Mouse (Mus musculus) forebrain, embryonic 15.5 days (tissue): ENCODE measurements around the gene Auts2. TPM values are rescaled to one million over a fixed set of nuclear protein-coding genes. Genes with fewer than 3 reads are reported as not detected.

Experiments used
- ATAC-seq: fragments of 200-750 bp; cut with Nextera tagmentation; replicated peaks from 2 replicates; pipeline ENCODE4 v1.8.0; 2017; ENCODE audit warnings: mild to moderate bottlenecking, moderate TSS enrichment, moderate library complexity
- H3K27ac ChIP-seq: fragments of 300-500 bp; sonication (generic); replicated peaks from 2 replicates; pipeline ENCODE4 v1.5.1; 2015; ENCODE audit warnings: mild to moderate bottlenecking, inconsistent platforms
- H3K27me3 ChIP-seq: fragments of 300-500 bp; sonication (generic); 2 replicates; pipeline ENCODE4 v1.6.1; 2015; ENCODE audit warnings: inconsistent platforms
- H3K36me3 ChIP-seq: fragments of 300-500 bp; sonication (generic); 2 replicates; pipeline ENCODE4 v1.6.1; 2015; ENCODE audit warnings: mild to moderate bottlenecking, inconsistent platforms
- H3K4me1 ChIP-seq: fragments of 300-500 bp; sonication (generic); 2 replicates; pipeline ENCODE4 v1.6.1; 2015; ENCODE audit warnings: inconsistent platforms
- H3K4me2 ChIP-seq: fragments of 300-500 bp; sonication (generic); replicated peaks from 2 replicates; pipeline ENCODE4 v1.6.1; 2015; ENCODE audit warnings: mild to moderate bottlenecking, inconsistent platforms
- H3K4me3 ChIP-seq: fragments of 300-500 bp; sonication (generic); 2 replicates; pipeline ENCODE4 v1.5.1; 2015; ENCODE audit warnings: mild to moderate bottlenecking, inconsistent platforms
- H3K9ac ChIP-seq: fragments of 300-500 bp; sonication (generic); replicated peaks from 2 replicates; pipeline ENCODE4 v1.6.1; 2015; ENCODE audit warnings: mild to moderate bottlenecking, inconsistent platforms
- H3K9me3 ChIP-seq: fragments of 300-500 bp; sonication (generic); 2 replicates; pipeline ENCODE4 v1.6.1; 2016; ENCODE audit warnings: inconsistent platforms
- WGBS: fragments of 180-500 bp; shearing (Covaris S2); methylation state at CpG from one replicate; pipeline ENCODE4 v1.1.7; 2015; ENCODE audit warnings: mixed read lengths; 5-methylcytosine and 5-hydroxymethylcytosine counted together
- polyA plus RNA-seq: library from polyadenylated mRNA; unstranded; fragments of >200 nt; fragmentation: Nextera tagmentation; extraction: Ambion mirVana; gene quantifications from 2 replicates; pipeline ENCODE4 v1.2.1, GENCODE M21; 2015

Auts2 gene
- polyA plus RNA-seq, 1 experiment from 2014 or later: 94.3 TPM

DNA sequence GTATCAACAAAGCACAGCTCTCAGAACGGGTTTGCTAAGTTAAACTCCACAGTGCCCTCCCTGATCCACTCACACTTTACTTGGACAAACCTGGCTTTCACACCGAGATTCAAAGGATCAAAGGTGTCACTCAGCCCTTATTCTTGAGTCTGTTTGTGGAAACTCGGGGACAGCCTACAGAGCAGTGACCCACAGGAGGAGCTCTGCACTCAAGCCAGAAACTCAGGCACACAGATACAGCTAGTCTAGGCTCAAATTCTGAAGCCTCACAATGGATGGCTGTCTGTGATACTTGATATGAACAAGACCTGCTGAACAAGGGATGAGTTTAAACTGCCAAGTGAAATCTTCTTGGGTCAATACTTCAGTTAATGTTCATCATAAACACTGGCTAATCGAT is 104.7 kb downstream of the Auts2 start:
- H3K27me3 ChIP-seq: no peaks in the 10 kb centered on the region
- WGBS: 36% methylated on average over 4 of the region's 4 CpGs

DNA sequence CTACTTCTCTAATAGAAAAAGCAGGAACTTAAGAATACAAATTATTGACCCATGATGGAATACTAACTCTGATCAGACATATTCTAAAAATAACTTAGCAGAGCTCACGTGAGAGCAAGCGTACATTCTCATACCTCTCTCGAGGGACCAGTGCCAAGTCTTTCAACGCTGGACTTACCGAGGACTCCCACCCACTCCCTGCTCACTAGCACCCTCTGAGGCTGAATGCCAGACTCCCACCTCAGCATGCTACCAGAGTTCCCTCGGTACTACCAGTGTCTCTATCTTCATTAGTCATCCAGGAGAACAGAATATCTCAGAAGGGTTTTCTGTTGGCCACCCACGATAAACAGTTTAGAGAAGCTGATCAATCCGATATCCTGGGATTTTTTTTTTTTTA is 105.2 kb downstream of the Auts2 start:
- no peaks in the 10 kb centered on the region for H3K36me3 ChIP-seq
- H3K9ac ChIP-seq: no peak overlapping the region
- no peaks in the 10 kb centered on the region for H3K27me3 ChIP-seq
- no peak overlapping the region for H3K4me2 ChIP-seq
- no peaks in the 10 kb centered on the region for H3K9me3 ChIP-seq
- WGBS: 42% methylated on average over 8 of the region's 8 CpGs
- ATAC-seq: no peak
- H3K27ac ChIP-seq: no peak overlapping the region
- H3K4me1 ChIP-seq: peaks cover 79% of the 10 kb centered on the region
- no peak overlapping the region for H3K4me3 ChIP-seq

More for the DNA sequence above, 104.7 kb downstream of the Auts2 start:
- no peak for ATAC-seq
- H3K36me3 ChIP-seq: no peaks in the 10 kb centered on the region
- no peak overlapping the region for H3K4me3 ChIP-seq
- peaks cover 78% of the 10 kb centered on the region for H3K4me1 ChIP-seq
- no peak overlapping the region for H3K27ac ChIP-seq
- no peak overlapping the region for H3K4me2 ChIP-seq
- no peak overlapping the region for H3K9ac ChIP-seq
- H3K9me3 ChIP-seq: no peaks in the 10 kb centered on the region

DNA sequence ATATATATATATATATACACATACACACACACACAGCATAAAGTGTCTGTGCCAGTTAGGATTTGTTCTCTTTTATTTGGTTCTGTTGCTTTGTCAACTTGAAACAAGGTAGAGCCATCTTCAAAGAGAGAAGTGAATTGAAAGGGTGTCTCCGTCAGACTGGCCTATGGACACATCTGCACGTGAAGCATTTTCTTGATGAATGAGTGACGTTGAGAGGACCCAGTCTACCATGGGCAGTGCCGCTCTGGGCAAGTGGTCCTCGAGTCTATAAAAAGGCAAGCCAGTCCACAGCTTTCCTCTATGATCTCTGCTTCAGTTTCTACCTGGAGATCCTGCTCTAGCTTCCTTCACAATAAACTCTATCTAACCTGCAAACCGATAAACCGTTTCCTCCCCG is 105.7 kb downstream of the Auts2 start:
- H3K4me1 ChIP-seq: peaks cover 77% of the 10 kb centered on the region
- H3K4me2 ChIP-seq: no peak overlapping the region
- H3K9me3 ChIP-seq: no peaks in the 10 kb centered on the region
- H3K27ac ChIP-seq: no peak overlapping the region
- WGBS: 86% methylated on average over 8 of the region's 8 CpGs
- no peak overlapping the region for H3K9ac ChIP-seq
- no peak for ATAC-seq
- H3K36me3 ChIP-seq: no peaks in the 10 kb centered on the region
- H3K27me3 ChIP-seq: no peaks in the 10 kb centered on the region
- no peak overlapping the region for H3K4me3 ChIP-seq

DNA sequence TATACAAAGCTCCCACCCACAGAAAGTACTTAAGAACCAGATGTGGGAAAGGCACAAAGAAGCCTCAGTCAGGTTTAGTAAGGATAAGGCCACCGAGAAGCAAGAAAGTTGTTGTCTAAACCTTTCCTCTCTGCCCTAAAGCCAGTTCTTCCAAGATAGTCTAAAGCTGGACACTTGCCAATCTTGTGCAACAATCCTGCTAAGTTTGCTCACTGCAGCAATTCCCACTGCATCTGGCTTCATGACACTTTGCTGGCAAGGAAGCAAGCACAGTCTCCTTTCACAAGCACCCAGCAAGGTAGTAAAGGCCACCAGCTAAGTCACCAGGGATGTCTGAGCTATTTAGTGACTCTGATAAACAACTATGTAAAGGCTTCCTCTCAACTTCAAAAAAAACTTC is 106.2 kb downstream of the Auts2 start:
- Histone ChIP-seq H3K4me2 (no peak overlapping the region), H3K36me3 (no peaks in the 10 kb centered on the region), H3K4me3 (no peak overlapping the region), H3K4me1 (peaks cover 75% of the 10 kb centered on the region), H3K9me3 (no peaks in the 10 kb centered on the region), H3K27me3 (no peaks in the 10 kb centered on the region), H3K9ac (no peak overlapping the region), H3K27ac (no peak overlapping the region)
- ATAC-seq: no peak
- 55% methylated on average over 1 of the region's 1 CpGs for WGBS

DNA sequence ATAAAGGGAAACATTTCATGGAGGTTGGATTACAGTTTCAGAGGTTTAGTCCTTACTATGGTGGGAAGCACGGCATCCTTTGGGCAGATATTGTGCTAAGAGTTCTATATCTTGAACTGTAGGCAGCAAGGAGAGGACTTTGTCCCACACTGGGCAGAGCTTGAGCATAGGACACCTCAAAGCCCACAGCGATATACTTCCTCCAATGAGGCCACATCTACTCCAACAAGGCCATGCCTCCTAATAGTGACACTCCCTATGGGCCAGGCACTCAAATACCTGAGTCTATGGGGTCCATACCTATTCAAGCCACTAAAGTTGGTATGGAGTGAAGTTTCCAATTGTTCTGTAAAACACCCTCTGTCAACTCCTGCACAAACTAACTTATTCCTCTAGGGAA is 106.7 kb downstream of the Auts2 start:
- 97% methylated on average over 2 of the region's 2 CpGs for WGBS
- Histone ChIP-seq H3K4me3 (no peak overlapping the region), H3K27ac (no peak overlapping the region), H3K4me2 (no peak overlapping the region), H3K27me3 (no peaks in the 10 kb centered on the region), H3K36me3 (no peaks in the 10 kb centered on the region), H3K4me1 (peaks cover 79% of the 10 kb centered on the region), H3K9ac (no peak overlapping the region), H3K9me3 (no peaks in the 10 kb centered on the region)
- no peak for ATAC-seq

DNA sequence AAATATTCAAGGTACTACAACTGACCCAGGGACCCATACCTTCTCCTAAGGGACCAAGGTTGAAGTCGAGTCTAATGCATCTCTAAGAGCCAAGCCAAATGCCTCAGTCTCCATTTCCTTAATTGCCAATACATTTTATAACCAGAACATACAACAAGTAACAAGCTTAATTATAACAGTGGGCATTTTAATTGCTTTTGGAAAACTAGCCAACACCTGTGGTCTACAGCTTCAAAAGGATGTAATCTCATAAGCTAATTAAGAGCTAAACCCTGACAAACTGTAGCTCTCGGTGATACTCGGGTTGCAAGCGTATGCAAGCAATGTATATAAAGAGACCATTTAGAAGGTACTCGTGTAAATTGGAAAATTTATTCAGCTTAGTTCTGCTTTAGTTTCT is 107.7 kb downstream of the Auts2 start:
- H3K9me3 ChIP-seq: no peaks in the 10 kb centered on the region
- ATAC-seq: no peak
- no peak overlapping the region for H3K9ac ChIP-seq
- H3K36me3 ChIP-seq: no peaks in the 10 kb centered on the region
- peaks cover 72% of the 10 kb centered on the region for H3K4me1 ChIP-seq
- no peak overlapping the region for H3K27ac ChIP-seq
- no peak overlapping the region for H3K4me3 ChIP-seq
- WGBS: 23% methylated on average over 5 of the region's 5 CpGs
- no peaks in the 10 kb centered on the region for H3K27me3 ChIP-seq
- H3K4me2 ChIP-seq: no peak overlapping the region

DNA sequence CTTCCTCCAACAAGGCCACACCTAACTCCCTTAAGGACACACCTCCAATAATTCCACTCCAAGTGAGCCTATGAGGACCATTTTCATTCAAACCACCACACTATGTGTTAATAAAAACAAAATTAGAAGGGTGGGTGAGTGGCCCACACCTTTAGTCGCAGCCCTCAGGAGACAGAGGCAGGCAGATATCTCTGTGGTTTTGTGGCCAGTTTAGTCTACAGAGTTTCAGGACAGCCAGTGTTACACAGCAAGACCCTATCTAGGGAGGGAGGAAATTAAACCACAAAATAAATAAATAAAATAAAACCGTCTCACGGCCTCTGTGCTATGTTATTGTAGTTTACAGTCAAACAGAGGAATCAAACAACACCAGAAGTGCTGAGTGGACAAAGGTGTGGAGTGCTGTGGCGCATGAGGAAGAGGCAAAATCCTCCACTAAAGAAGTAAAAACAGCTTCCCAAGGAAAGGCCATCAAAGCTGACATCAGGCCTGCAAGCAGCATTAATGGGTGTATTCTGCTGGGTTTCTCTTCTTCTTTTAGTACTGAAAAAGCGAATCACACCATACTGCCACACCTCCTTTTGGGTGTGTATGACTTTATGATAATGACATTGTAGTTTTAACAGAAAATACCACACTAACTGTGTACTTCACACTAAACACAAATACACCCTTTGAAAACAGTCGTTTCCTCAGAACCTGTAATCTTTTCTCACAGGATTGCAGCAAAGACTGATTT is 109.6 kb downstream of the Auts2 start:
- H3K4me2 ChIP-seq: no peak overlapping the region
- no peak overlapping the region for H3K9ac ChIP-seq
- no peak overlapping the region for H3K4me3 ChIP-seq
- no peaks in the 10 kb centered on the region for H3K36me3 ChIP-seq
- ATAC-seq: no peak
- H3K4me1 ChIP-seq: peaks cover 72% of the 10 kb centered on the region
- 0 out of 2 replicates have a peak overlapping the region, but pooled peaks have one; percentile 1 for H3K27ac ChIP-seq
- 81% methylated on average over 6 of the region's 6 CpGs for WGBS
- H3K27me3 ChIP-seq: no peaks in the 10 kb centered on the region
- no peaks in the 10 kb centered on the region for H3K9me3 ChIP-seq

DNA sequence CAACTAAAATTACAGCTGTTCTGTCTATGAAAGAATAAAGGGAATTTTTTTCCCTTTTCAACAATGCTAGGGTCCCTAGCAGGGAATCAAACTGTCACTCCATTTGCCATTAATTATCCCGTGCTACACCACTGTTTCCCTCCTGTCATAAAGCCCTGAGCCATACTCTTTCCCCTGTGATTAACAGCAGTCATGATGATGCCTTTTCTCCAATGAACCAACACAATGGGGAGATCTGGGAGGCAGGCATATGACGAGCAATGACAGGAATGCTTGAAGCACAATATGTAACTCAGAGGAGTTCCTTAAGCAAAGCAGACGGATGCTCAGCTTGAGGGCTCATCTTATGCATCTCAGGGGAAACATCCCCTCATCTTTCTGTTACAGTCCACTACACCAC is 113.8 kb downstream of the Auts2 start:
- peak; percentile 67 for ATAC-seq
- H3K27me3 ChIP-seq: no peaks in the 10 kb centered on the region
- H3K27ac ChIP-seq: peak overlapping the region; percentile 25; the same call in 1 of the 2 replicates
- H3K4me2 ChIP-seq: no peak overlapping the region
- H3K9ac ChIP-seq: no peak overlapping the region
- H3K4me3 ChIP-seq: no peak overlapping the region
- H3K4me1 ChIP-seq: peaks cover 41% of the 10 kb centered on the region
- no peaks in the 10 kb centered on the region for H3K36me3 ChIP-seq
- 33% methylated on average over 3 of the region's 3 CpGs for WGBS
- no peaks in the 10 kb centered on the region for H3K9me3 ChIP-seq

DNA sequence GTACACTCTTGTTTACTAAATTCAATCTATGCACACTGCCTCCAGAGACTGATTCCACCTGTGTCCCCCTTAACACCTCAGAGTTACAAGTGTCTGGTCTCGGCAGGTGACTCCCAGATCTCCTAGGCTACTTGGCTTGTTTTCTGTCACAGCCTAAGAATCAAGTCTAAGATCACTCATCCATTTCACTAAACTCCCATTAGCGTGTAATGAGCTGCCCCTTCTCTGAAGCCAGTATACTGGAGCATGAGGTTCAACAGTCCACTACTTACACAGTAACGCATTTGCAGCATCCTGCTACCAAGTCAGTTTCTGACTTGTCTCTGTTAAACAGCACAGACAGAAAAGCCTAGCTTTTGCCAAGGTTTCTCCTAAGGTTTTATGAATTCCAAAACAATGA is 116.8 kb downstream of the Auts2 start:
- WGBS: 79% methylated on average over 3 of the region's 3 CpGs
- Histone ChIP-seq H3K4me1 (peaks cover 29% of the 10 kb centered on the region), H3K4me3 (no peak overlapping the region), H3K9ac (no peak overlapping the region), H3K4me2 (no peak overlapping the region), H3K9me3 (no peaks in the 10 kb centered on the region), H3K27ac (no peak overlapping the region), H3K27me3 (no peaks in the 10 kb centered on the region), H3K36me3 (no peaks in the 10 kb centered on the region)
- no peak for ATAC-seq

DNA sequence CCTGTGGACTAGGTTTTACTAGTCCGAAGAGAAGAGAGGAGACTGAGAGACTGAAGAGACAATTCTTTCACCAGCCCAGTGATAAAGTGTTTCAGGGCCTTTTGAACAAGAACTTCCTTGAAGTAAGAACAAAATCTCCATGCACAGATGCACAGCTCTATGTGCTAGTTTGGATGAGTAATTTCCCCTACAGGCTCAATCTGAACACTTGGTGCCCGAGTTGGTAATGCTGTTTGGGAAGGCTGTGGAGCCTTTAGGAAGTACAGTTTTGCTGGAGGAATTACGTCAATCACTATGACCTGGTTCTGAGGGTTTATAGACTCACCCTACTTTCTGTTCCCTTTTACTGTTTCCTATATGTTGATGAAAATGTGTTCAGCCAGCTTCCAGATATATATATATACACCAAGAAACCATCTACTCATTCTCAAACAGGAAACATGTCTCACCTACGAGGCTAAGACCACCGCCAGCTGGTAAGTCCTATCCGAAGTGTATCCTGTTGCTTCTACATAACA is 117.3 kb downstream of the Auts2 start:
- Histone ChIP-seq H3K9me3 (no peaks in the 10 kb centered on the region), H3K27ac (no peak overlapping the region), H3K4me2 (no peak overlapping the region), H3K4me1 (peaks cover 30% of the 10 kb centered on the region), H3K4me3 (no peak overlapping the region), H3K36me3 (no peaks in the 10 kb centered on the region), H3K27me3 (no peaks in the 10 kb centered on the region), H3K9ac (no peak overlapping the region)
- ATAC-seq: no peak
- WGBS: 90% methylated on average over 6 of the region's 6 CpGs

DNA sequence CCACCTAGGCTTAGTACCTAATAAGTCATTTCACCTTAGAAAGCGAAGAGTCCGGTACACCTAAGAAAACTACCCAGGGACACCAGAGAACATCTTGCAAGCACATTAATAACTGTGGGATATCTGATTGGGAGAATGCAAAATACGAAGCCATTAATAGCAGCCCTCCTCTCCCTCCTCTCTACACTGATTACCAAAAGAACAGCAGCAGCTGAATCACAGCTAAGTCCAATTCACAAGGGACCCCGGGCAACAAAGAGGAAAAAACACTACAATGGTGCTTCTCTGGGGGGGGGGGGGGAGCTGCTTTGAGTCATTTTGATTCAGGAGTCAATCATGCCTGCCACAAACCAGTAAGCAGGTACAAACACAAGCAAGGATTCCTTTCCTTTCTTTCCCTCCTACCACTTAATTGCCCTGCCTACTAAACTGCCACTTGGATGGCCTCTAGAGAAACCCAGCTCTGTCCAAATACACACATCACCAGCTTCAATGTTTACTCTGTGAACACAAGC is 132.7 kb downstream of the Auts2 start:
- Histone ChIP-seq H3K4me2 (no peak overlapping the region), H3K9ac (no peak overlapping the region), H3K27me3 (no peaks in the 10 kb centered on the region), H3K9me3 (no peaks in the 10 kb centered on the region), H3K4me3 (no peak overlapping the region), H3K27ac (peak overlapping the region; percentile 48), H3K4me1 (peaks cover 44% of the 10 kb centered on the region), H3K36me3 (no peaks in the 10 kb centered on the region)
- ATAC-seq: no peak
- 21% methylated on average over 4 of the region's 4 CpGs for WGBS

DNA sequence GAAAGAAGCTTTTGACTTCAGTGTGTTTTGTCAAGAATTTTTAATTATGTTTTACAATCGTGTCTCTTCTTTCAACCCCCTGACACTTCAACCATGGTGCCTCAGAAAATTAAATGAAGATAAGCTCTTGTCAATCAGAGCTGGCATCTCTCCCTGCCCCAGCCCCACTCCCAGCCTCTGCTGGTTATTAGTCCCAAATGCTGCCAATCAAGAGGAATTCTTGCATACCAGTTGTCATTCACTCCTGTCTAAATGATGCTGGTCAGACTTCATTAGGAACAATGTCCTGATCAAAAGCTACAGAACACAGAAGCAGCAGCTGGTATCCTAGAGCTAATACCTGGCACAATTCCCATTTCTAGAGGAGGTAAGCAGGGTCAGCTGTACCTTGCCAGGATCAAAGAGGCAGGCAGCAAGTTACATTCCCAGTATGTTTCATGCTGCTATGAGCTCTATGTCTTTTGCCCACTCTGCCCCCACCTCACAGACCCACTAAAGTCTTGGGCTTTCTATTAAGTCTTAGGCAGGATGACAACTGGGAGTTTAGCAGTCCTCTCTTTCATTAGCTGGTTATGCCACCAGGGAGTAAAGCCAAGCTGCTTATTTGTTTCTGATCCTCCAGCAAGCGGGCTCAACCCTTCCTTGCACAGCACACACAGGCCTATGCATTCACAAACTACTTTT is 134.1 kb downstream of the Auts2 start:
- Histone ChIP-seq H3K4me3 (no peak overlapping the region), H3K9me3 (no peaks in the 10 kb centered on the region), H3K9ac (no peak overlapping the region), H3K36me3 (no peaks in the 10 kb centered on the region), H3K4me1 (peaks cover 50% of the 10 kb centered on the region), H3K27me3 (no peaks in the 10 kb centered on the region), H3K27ac (peak overlapping the region; percentile 50), H3K4me2 (no peak overlapping the region)
- ATAC-seq: peak; percentile 38
- 13% methylated on average over 2 of the region's 2 CpGs for WGBS
